Mouse (Mus musculus): ENCODE measurements around the gene Cdk5rap3. TPM values are rescaled to one million over a fixed set of nuclear protein-coding genes. Genes with fewer than 3 reads are reported as not detected.

Gene Cdk5rap3
- polyA plus RNA-seq, 1 experiment, result 33.1 TPM

GRCm38 (mm10) chr11:96940578-96941465 is 24.5 kb upstream of the Cdk5rap3 start:
- Histone ChIP-seq H3K36me3 (ENCODE audit: control insufficient read depth, insufficient read depth, low read length) (peaks cover 31% of the 10 kb centered on the region), H3K4me1 (ENCODE audit: control insufficient read depth, insufficient read depth, insufficient read length, low read length) (peaks cover 42% of the 10 kb centered on the region), H3K27me3 (ENCODE audit: control insufficient read depth, insufficient read depth, low read length) (no peaks in the 10 kb centered on the region), H3K27ac (ENCODE audit: insufficient read depth, low read depth, low read length) (no peak overlapping the region), H3K4me3 (ENCODE audit: low read depth, low read length) (no peak overlapping the region)
- TF ChIP-seq CTCF (IDR thresholded peaks at IDR 0.05; ENCODE audit: extremely low read depth, insufficient read length, insufficient replicate concordance, low read depth, low read length) (peak; percentile 7; the same call in 1 of the 2 replicates), POLR2A (IDR thresholded peaks at IDR 0.05; ENCODE audit: low read depth, low read length) (no peak)
- 57% methylated on average over 16 of the region's 16 CpGs for WGBS

GRCm38 (mm10) chr11:96938426-96938800 is 22.1 kb upstream of the Cdk5rap3 start:
- H3K4me3 ChIP-seq (ENCODE audit: low read depth, low read length), result no peak overlapping the region
- H3K27ac ChIP-seq (ENCODE audit: insufficient read depth, low read depth, low read length), result peak overlapping the region; percentile 99
- H3K4me1 ChIP-seq (ENCODE audit: control insufficient read depth, insufficient read depth, insufficient read length, low read length), result peaks cover 41% of the 10 kb centered on the region
- no peaks in the 10 kb centered on the region for H3K27me3 ChIP-seq (ENCODE audit: control insufficient read depth, insufficient read depth, low read length)
- peaks cover 51% of the 10 kb centered on the region for H3K36me3 ChIP-seq (ENCODE audit: control insufficient read depth, insufficient read depth, low read length)
- TF ChIP-seq POLR2A (IDR thresholded peaks at IDR 0.05; ENCODE audit: low read depth, low read length), result no peak
- TF ChIP-seq CTCF (IDR thresholded peaks at IDR 0.05; ENCODE audit: extremely low read depth, insufficient read length, insufficient replicate concordance, low read depth, low read length), result no peak
- WGBS, result 22% methylated on average over 6 of the region's 6 CpGs

GRCm38 (mm10) chr11:96937549-96938425 is 21.5 kb upstream of the Cdk5rap3 start:
- H3K4me3 ChIP-seq (ENCODE audit: low read depth, low read length), result no peak overlapping the region
- H3K4me1 ChIP-seq (ENCODE audit: control insufficient read depth, insufficient read depth, insufficient read length, low read length), result peaks cover 39% of the 10 kb centered on the region
- peaks cover 56% of the 10 kb centered on the region for H3K36me3 ChIP-seq (ENCODE audit: control insufficient read depth, insufficient read depth, low read length)
- peak overlapping the region; percentile 99 for H3K27ac ChIP-seq (ENCODE audit: insufficient read depth, low read depth, low read length)
- 12% methylated on average over 10 of the region's 10 CpGs for WGBS
- no peaks in the 10 kb centered on the region for H3K27me3 ChIP-seq (ENCODE audit: control insufficient read depth, insufficient read depth, low read length)
- TF ChIP-seq CTCF (IDR thresholded peaks at IDR 0.05; ENCODE audit: extremely low read depth, insufficient read length, insufficient replicate concordance, low read depth, low read length) (peak; percentile 82), POLR2A (IDR thresholded peaks at IDR 0.05; ENCODE audit: low read depth, low read length) (0 out of 2 replicates have a peak, but pooled peaks have one; percentile 10)

GRCm38 (mm10) chr11:96935872-96936650 is 19.8 kb upstream of the Cdk5rap3 start:
- no peaks in the 10 kb centered on the region for H3K27me3 ChIP-seq (ENCODE audit: control insufficient read depth, insufficient read depth, low read length)
- whole genome bisulfite sequencing, result 22% methylated on average over 9 of the region's 9 CpGs
- peak overlapping the region; percentile 34; the same call in 1 of the 2 replicates for H3K4me3 ChIP-seq (ENCODE audit: low read depth, low read length)
- peak overlapping the region; percentile 99 for H3K27ac ChIP-seq (ENCODE audit: insufficient read depth, low read depth, low read length)
- H3K4me1 ChIP-seq (ENCODE audit: control insufficient read depth, insufficient read depth, insufficient read length, low read length), result peaks cover 39% of the 10 kb centered on the region
- TF ChIP-seq POLR2A (IDR thresholded peaks at IDR 0.05; ENCODE audit: low read depth, low read length) (0 out of 2 replicates have a peak, but pooled peaks have one; percentile 17), CTCF (IDR thresholded peaks at IDR 0.05; ENCODE audit: extremely low read depth, insufficient read length, insufficient replicate concordance, low read depth, low read length) (no peak)
- peaks cover 66% of the 10 kb centered on the region for H3K36me3 ChIP-seq (ENCODE audit: control insufficient read depth, insufficient read depth, low read length)

GRCm38 (mm10) chr11:96934921-96935356 is 18.6 kb upstream of the Cdk5rap3 start:
- TF ChIP-seq CTCF (IDR thresholded peaks at IDR 0.05; ENCODE audit: extremely low read depth, insufficient read length, insufficient replicate concordance, low read depth, low read length) (no peak), POLR2A (IDR thresholded peaks at IDR 0.05; ENCODE audit: low read depth, low read length) (peak; percentile 70)
- Histone ChIP-seq H3K36me3 (ENCODE audit: control insufficient read depth, insufficient read depth, low read length) (peaks cover 62% of the 10 kb centered on the region), H3K4me1 (ENCODE audit: control insufficient read depth, insufficient read depth, insufficient read length, low read length) (peaks cover 31% of the 10 kb centered on the region), H3K4me3 (ENCODE audit: low read depth, low read length) (peak overlapping the region; percentile 52), H3K27ac (ENCODE audit: insufficient read depth, low read depth, low read length) (peak overlapping the region; percentile 99), H3K27me3 (ENCODE audit: control insufficient read depth, insufficient read depth, low read length) (no peaks in the 10 kb centered on the region)
- 9% methylated on average over 12 of the region's 12 CpGs for WGBS

- TF ChIP-seq POLR2A (IDR thresholded peaks at IDR 0.05; ENCODE audit: low read depth, low read length) (no peak), CTCF (IDR thresholded peaks at IDR 0.05; ENCODE audit: extremely low read depth, insufficient read length, insufficient replicate concordance, low read depth, low read length) (no peak)
- H3K36me3 ChIP-seq (ENCODE audit: control insufficient read depth, insufficient read depth, low read length), result peaks cover 51% of the 10 kb centered on the region
- peak overlapping the region; percentile 92 for H3K27ac ChIP-seq (ENCODE audit: insufficient read depth, low read depth, low read length)
- peak overlapping the region; percentile 52 for H3K4me3 ChIP-seq (ENCODE audit: low read depth, low read length)
- 41% methylated on average over 13 of the region's 13 CpGs for WGBS
- H3K27me3 ChIP-seq (ENCODE audit: control insufficient read depth, insufficient read depth, low read length), result no peaks in the 10 kb centered on the region
- H3K4me1 ChIP-seq (ENCODE audit: control insufficient read depth, insufficient read depth, insufficient read length, low read length), result peaks cover 21% of the 10 kb centered on the region
Measured at GRCm38 (mm10) chr11:96933562-96934276, 17.4 kb upstream of the Cdk5rap3 start.
